Mouse (Mus musculus) small intestine, adult 2 months (tissue): ENCODE data around the gene Nsun2. TPM values are rescaled to one million over a fixed set of nuclear protein-coding genes. Genes with fewer than 3 reads are reported as not detected.

Experiments used
- H3K27ac ChIP-seq: fragments of 200-500 bp; 2 replicates; pipeline ENCODE4 v1.5.1; 2012; ENCODE audit warnings: low read depth, low read length, control low read depth, inconsistent platforms; ENCODE audit not compliant: insufficient read depth
- H3K27me3 ChIP-seq: fragments of 200-500 bp; 2 replicates; pipeline ENCODE4 v1.6.1; 2012; ENCODE audit warnings: mild to moderate bottlenecking, moderate library complexity, low read length, inconsistent platforms; ENCODE audit not compliant: control insufficient read depth, insufficient read depth
- H3K36me3 ChIP-seq: fragments of 200-500 bp; 2 replicates; pipeline ENCODE4 v1.6.1; 2012; ENCODE audit warnings: mild to moderate bottlenecking, low read length, control low read depth, inconsistent platforms; ENCODE audit not compliant: control insufficient read depth, insufficient read depth
- H3K4me1 ChIP-seq: fragments of 200-500 bp; 2 replicates; pipeline ENCODE4 v1.6.1; 2012; ENCODE audit warnings: low read length, inconsistent platforms, mixed read lengths; ENCODE audit not compliant: control insufficient read depth, insufficient read depth, insufficient read length
- H3K4me3 ChIP-seq: fragments of 200-500 bp; 2 replicates; pipeline ENCODE4 v1.5.1; 2012; ENCODE audit warnings: low read depth, mild to moderate bottlenecking, control low read depth, inconsistent platforms, low read length, moderate library complexity
- CTCF ChIP-seq: fragments of 200-500 bp; IDR thresholded peaks from 2 replicates; pipeline ENCODE4 v1.5.1; 2012; ENCODE audit warnings: low read depth, mild to moderate bottlenecking, control low read depth, inconsistent platforms, low read length, moderate library complexity, mixed read lengths; ENCODE audit not compliant: insufficient replicate concordance, insufficient read length; ENCODE audit errors: extremely low read depth
- POLR2A ChIP-seq: fragments of 200-500 bp; IDR thresholded peaks from 2 replicates; pipeline ENCODE4 v1.6.1; 2012; ENCODE audit warnings: low read depth, mild to moderate bottlenecking, control low read depth, inconsistent platforms, low read length, moderate library complexity
- WGBS: fragments of 180-500 bp; shearing (Covaris S2); methylation state at CpG from one replicate; pipeline ENCODE4 v1.1.7; 2018; 5-methylcytosine and 5-hydroxymethylcytosine counted together
- polyA plus RNA-seq: library from polyadenylated mRNA; depleted of rRNA; stranded (reverse); fragments of >200 nt; gene quantifications from 2 replicates; pipeline ENCODE4 v1.2.3, GENCODE M21; 2012

The Nsun2 gene
- polyA plus RNA-seq, 1 experiment = 26.6 TPM

GRCm38 (mm10) chr13:69604670-69605069 lies 71.1 kb downstream of the Nsun2 start:
- no peak for TF ChIP-seq CTCF
- TF ChIP-seq POLR2A = no peak
- Histone ChIP-seq H3K4me1 (no peaks in the 10 kb centered on the region), H3K27ac (no peak overlapping the region), H3K27me3 (no peaks in the 10 kb centered on the region), H3K36me3 (no peaks in the 10 kb centered on the region), H3K4me3 (no peak overlapping the region)
- WGBS = 84% methylated on average over 1 of the region's 1 CpGs

- H3K4me1 ChIP-seq = peaks cover 3% of the 10 kb centered on the region; the same call in 1 of the 2 replicates
- no peak overlapping the region for H3K4me3 ChIP-seq
- H3K36me3 ChIP-seq = no peaks in the 10 kb centered on the region
- WGBS = 43% methylated on average over 8 of the region's 8 CpGs
- H3K27ac ChIP-seq = no peak overlapping the region
- H3K27me3 ChIP-seq = no peaks in the 10 kb centered on the region
- TF ChIP-seq CTCF (no peak), POLR2A (no peak)
Measured at GRCm38 (mm10) chr13:69608734-69609133, 75.2 kb downstream of the Nsun2 start.

- Histone ChIP-seq H3K4me1 (peaks cover 3% of the 10 kb centered on the region; the same call in 1 of the 2 replicates), H3K36me3 (peaks cover 8% of the 10 kb centered on the region), H3K27ac (no peak overlapping the region), H3K27me3 (no peaks in the 10 kb centered on the region), H3K4me3 (peak overlapping the region; percentile 74)
- TF ChIP-seq CTCF = no peak
- no peak for TF ChIP-seq POLR2A
- under 1% methylated on average over 40 of the region's 40 CpGs for WGBS
Measured at GRCm38 (mm10) chr13:69610751-69611397, 77.3 kb downstream of the Nsun2 start.

GRCm38 (mm10) chr13:69611398-69612174 lies 78.0 kb downstream of the Nsun2 start, which contains the start of gene Srd5a1:
TSS of gene Srd5a1 (minus strand) at chr13:69611442.
- H3K36me3 ChIP-seq = peaks cover 14% of the 10 kb centered on the region
- under 1% methylated on average over 69 of the region's 69 CpGs for WGBS
- H3K27me3 ChIP-seq = no peaks in the 10 kb centered on the region
- peaks cover 3% of the 10 kb centered on the region; the same call in 1 of the 2 replicates for H3K4me1 ChIP-seq
- H3K4me3 ChIP-seq = peak within 1 kb of the TSS; percentile 93
- TF ChIP-seq CTCF (no peak), POLR2A (no peak; the same call in none of the 2 replicates)
- H3K27ac ChIP-seq = peak within 1 kb of the TSS; percentile 79

- WGBS = under 1% methylated on average over 24 of the region's 24 CpGs
- Histone ChIP-seq H3K4me1 (peaks cover 3% of the 10 kb centered on the region; the same call in 1 of the 2 replicates), H3K4me3 (peak overlapping the region; percentile 93), H3K27me3 (no peaks in the 10 kb centered on the region), H3K27ac (no peak overlapping the region), H3K36me3 (peaks cover 18% of the 10 kb centered on the region)
- TF ChIP-seq POLR2A = no peak
Measured at GRCm38 (mm10) chr13:69612175-69612544, 78.6 kb downstream of the Nsun2 start.

GRCm38 (mm10) chr13:69616716-69617115 lies 83.2 kb downstream of the Nsun2 start:
- no peak for TF ChIP-seq POLR2A
- H3K27ac ChIP-seq = no peak overlapping the region
- peaks cover 3% of the 10 kb centered on the region; the same call in 1 of the 2 replicates for H3K4me1 ChIP-seq
- 53% methylated on average over 6 of the region's 6 CpGs for WGBS
- no peaks in the 10 kb centered on the region for H3K27me3 ChIP-seq
- no peak overlapping the region for H3K4me3 ChIP-seq
- H3K36me3 ChIP-seq = peaks cover 53% of the 10 kb centered on the region

- WGBS = 83% methylated on average over 5 of the region's 5 CpGs
- H3K36me3 ChIP-seq = peaks cover 75% of the 10 kb centered on the region
Measured at GRCm38 (mm10) chr13:69623843-69624242, 90.3 kb downstream of the Nsun2 start.

More at GRCm38 (mm10) chr13:69623843-69624242, 90.3 kb downstream of the Nsun2 start:
- TF ChIP-seq CTCF (no peak), POLR2A (no peak)
- no peaks in the 10 kb centered on the region for H3K27me3 ChIP-seq
- H3K4me3 ChIP-seq = no peak overlapping the region
- H3K4me1 ChIP-seq = no peaks in the 10 kb centered on the region
- H3K27ac ChIP-seq = no peak overlapping the region
